Mouse (Mus musculus): ENCODE measurements around the gene Tmem136.
A peak's percentile ranks its signal among the peaks of the same experiment; 100 is the strongest.

Tmem136 gene

DNA sequence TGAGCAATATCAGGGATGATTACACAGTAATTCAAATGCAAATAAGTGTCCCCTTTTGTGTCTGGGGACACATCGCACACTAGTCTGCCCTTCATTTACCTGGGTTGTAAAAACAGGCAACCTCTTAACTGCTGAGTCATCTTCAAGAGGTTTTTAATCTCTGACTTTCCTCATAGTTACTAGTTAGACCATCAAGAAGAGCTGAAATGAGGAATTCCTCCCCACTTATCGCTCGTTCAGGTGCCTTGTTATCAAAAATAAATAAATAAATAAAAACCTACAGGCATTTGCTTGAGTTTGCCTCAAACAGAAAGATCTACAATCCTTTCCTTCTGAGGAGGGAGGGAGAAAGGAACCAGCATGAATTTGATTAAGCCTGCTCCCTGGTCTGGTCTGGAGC lies 7.6 kb downstream of the Tmem136 start:
- no peak for DNase-seq (ENCODE audit: low spot score in 2 of 2)

DNA sequence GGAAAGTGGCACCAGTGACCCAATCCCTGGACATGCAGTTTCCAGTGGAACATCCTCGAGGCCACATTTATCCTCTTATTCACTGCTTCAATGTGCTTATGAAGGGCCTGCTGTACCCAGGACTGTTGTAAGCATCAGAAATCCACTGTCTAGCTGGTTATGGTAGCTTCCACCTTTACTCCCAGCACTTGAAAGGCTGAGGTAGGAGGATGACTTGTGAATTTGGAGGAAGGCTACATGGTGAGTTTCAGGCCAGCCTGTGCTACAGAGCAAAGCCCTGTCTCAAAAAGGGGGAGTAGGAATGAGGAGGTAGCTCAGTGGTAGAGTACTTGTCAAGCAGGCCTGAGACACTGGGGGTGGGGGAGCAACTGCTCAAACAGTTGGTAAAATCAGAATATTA lies 8.3 kb downstream of the Tmem136 start:
- DNase-seq (ENCODE audit: low spot score in 2 of 2), result no peak

DNA sequence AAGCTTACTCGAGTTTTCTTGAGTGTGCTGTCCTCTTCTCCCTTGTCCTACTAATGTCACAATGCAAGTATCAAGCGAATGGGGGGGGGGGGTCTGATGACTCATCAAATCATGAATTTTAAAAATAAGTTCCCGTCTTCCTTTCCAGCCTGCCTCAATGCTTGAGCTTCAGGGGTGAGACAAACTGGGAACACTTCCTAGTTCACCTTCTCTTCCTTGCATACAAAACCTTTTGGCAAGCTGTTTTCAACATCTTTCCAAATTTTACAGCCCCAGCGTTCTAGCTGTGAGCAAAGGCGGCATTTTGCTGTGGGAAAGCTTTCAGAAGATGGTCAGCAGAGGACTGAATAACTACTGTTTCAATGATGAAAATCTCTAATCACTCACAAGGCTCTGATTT lies 8.8 kb downstream of the Tmem136 start:
- no peak for DNase-seq (ENCODE audit: low spot score in 2 of 2)

DNA sequence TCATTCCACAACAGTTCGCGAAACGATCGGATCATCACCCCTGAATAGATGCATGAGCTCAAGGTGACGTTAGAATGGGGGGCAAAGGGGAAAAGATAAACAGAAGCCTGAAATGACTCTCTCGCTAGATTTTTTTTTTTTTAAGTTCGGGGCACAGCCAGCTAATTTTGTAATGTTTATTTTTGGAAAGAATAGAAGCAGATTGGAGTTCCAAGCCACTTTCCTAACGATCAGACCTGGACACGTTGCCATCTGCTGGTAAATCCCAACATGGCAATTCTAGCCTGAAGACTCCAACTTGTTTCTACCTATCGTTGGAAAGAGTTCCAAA lies 9.2 kb downstream of the Tmem136 start, which contains the start of gene Arhgef12:
Arhgef12 (minus strand) TSS at position 53 of the 331 bp plus-strand sequence.
- no peak for DNase-seq (ENCODE audit: low spot score in 2 of 2)

DNA sequence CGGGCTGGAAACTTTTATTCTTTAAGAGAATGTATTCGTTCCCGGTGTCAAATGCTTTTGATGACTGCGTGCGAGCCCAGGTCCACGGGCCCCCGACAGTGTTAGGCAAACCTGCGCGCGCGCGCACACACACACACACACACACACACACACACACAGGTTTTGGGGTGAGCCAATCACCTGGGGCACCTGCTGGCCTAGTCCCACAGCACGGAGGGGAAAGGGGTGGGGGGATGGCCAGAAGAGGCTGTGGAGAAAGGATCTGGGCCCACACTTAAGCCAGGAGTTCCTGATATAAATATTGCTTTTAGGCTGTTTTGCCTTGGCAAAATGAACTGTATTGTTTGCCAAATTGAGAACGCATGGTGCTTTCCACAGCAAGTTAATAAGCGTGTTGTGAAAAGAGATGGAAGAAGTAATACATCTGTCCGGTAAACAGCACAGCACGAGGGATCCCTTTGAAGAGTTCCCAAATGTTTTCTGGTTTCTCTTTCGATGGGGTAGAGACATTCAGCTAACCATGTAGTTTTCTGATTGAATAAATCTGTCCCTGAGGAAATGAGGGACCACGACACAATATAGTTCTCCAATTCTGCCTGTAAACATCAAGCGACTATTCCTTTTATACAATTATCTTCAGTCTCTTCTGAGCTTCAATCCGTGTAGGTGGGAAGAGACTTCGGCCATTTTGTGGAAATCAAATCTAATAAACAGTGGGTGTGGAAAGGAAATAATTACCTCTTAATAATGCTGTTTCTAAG lies 9.8 kb downstream of the Tmem136 start:
- DNase-seq (ENCODE audit: low spot score in 2 of 2), result no peak

DNA sequence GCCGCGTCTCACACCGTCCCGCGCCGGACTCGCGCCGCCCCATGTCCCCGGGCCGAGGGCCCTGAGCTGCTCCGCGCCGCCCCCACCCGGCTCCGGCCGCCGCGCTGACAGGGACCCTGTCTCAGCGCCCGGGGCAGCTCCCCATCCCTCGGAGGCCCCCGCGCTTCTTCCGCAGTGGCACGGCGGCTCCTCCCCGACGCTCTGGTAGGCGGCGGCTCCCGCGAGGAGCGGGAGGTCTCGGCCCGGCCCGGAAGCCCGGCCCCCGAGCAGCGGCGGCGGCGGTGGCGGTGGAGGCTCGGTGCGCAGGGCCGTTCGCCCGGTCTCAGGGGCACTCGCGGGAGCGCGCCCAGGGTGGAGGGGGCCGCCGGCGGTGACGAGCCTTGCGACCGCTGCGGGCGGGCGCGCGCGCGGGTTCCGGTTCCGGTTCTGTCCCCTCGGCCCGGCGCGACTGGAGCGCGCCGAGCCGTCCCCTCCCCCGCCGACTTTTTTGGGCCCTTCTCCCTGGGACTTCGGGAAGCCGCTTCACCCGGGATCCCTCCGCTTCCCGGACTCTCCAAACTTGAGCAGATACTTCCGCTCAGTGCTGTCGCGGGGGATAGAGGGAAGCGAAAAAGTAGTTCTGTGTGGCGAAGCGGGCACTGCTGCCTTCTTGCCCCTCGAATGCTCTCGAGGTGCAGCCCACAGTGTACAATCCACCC lies 10.6 kb downstream of the Tmem136 start:
- peak; percentile 83 to 84 for DNase-seq (ENCODE audit: low spot score in 2 of 2)

DNA sequence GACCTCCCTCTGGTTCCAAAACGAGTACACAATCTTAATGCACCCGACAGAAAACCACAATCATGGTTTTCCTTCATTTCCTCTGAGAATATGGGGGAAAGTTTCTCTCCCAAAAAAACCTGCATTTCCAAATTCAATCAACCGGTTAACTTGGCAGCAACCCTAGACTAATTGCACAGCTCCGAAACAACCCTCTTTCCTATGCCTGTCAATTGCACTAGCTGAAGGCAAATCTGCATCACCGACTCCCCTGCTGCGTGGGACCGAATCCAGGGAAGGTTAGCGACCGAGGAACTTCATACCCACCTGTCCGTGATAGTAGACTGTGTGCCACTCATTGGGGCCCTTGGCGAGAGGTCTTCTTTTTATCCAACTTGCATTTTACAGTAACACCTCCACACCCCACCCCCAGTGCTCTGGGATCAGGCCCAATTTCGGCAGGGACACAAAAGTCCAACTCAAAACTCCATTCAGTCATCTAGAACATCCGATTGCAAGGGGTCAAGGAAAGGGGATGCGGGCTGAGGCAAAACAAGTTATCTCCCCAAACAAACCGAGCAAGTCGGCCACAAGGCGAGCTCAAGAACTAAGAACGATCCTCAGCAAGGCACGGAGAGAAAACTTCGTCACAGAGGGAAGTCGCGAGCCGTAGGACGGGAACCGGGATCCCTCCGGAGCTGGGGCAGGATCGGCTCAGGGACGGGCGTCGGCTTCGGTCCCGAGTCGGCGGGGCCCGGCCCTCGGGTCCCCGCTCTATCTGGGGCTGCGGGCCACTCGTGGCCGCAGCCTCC lies 11.3 kb downstream of the Tmem136 start:
- DNase-seq (ENCODE audit: low spot score in 2 of 2), result no peak

DNA sequence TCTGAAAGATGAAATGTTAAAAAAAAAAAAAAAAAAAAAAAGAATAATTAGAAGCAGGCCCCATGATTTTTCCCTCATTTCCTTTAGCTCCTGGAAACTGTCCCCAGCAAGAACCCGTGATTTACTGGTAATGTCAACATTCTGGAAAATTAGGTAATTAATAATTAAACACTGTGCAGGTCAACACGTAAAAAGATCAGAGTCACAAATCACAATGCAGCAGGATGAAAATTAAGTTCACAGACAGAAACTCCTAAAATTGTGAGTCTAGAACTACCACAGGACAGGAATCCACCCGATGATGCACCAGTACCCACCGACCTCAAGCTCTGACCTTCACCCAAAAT lies 11.9 kb downstream of the Tmem136 start:
- DNase-seq (ENCODE audit: low spot score in 2 of 2), result no peak

DNA sequence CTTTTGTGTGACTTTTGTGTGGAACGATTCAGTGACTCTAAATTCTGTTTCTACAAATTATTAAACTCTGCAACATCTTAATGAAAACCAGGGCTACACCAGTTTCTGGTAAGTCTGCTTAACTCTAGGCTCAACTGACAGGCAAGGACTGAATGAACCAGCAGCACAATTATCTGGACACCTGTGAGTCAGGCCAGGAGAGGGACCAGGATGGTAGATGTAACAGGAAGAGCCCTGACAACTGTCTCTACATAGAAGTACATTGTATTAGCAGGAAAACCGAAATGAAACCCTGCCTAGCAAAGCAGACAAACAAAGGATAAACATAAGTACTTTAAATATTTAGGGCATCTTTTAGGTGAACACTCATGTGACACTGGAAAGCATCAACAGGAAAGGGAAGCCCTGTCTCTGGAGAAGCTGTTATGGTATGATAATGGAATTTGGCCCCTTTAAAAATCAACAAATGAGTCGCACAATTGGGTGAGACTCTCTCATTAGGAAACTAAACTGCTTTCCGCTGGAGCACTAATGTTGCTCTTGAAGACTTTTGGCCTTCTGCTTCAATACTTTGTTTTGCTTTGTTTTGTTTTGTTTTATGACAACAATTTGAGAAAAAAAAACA lies 12.6 kb downstream of the Tmem136 start:
- no peak for DNase-seq (ENCODE audit: low spot score in 2 of 2)

DNA sequence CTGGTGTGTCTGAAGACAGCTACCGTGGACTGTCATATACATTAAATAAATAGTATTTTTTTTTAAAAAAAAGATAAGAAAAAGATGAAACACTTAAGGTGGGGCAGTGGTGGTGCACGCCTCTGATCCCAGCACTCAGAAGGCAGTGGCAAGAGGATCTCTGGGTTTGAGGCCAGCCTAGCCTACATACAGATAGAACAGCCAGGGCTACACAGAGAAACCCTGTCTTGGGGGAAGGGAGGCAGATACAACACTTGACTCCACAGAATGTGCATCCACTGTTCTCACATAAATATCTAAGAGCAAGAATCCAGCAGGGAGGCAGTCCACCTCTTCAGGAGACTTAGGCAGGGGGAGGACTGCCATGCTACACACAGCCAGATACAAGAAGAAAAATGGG lies 13.4 kb downstream of the Tmem136 start:
- DNase-seq (ENCODE audit: low spot score in 2 of 2), result no peak

DNA sequence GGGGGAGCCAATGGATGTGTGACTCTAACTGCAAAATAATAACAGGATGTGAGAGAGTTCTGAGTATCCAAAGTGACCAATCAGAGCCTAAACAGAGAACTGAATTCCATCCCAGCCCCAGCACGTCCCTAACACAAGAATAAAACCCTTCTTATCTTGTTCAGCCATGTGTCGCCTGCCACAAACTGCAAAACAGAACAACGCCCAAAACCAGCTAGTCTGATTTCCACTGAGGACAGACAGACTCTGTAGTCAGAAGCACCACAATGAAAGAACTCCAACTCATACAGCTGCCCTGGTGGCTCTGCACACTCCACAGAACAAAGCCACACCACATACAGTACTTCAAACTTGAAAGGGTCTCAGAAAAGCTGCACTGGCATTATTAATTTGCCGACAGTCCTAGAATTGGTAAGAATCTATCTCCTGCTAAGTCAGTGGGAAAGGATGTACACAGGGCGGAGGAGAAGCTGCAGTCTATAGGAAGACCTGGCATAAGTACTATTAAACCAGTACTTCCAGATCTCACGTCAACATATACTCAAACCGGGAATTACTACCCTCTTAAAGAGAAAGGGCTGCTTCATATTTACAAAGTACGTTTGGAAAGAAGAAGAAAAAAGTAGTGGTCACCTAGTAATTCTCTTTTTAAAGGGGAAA lies 14.3 kb downstream of the Tmem136 start:
- no peak for DNase-seq (ENCODE audit: low spot score in 2 of 2)

DNA sequence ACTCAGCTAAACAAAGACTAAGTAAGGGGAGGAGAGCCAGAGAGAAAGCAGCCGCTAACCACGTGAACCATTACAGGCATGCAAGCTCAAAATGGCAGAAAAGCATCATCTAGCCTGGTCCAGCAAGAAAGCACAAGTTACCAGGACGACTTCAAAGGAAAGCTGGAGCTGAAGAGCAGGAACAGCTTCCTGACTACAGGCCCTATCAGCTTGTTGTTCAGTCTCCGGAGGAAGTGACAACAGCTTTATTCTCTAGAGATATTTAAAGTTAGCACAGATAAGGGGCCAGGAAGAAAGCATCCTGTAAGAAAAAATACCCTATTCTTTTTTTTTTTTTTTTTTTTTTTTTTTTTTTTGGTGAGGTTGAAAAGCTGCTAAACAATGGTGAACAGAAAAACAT lies 17.4 kb downstream of the Tmem136 start:
- DNase-seq (ENCODE audit: low spot score in 2 of 2), result no peak

DNA sequence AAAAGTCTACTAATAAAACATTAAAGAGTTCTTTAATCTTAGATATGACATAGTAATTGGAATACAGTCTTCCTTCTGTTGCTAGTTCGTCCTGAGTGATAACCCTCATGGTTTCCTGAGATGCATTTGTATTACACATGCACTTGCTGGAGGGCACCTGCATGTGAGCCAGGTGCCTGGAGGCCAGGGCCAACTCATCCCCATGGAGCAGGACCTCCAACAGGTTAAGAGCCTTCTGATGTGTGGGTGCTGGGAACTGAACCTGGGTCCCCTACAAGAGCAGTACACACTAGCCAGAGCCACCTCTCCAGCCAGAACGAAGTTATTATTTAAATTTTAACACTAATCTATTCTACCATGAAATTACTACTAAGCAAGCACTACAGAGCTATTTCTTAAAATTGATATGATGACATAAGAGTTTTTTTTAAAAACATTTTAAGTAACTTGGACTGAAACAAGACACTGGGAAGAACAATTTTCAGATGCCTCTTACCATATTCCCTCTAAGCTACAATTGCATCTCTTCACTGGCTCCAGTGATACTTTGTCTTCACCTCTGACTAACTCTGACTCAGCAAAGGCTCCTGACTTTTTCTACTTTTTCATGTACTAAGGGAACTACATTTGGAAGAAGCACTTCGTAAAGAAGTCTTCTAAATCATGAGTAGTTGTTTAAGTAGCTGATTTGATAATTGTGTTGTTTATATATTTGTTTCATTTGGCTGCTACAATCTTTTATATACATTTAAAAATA lies 18.4 kb downstream of the Tmem136 start:
- DNase-seq (ENCODE audit: low spot score in 2 of 2), result no peak

DNA sequence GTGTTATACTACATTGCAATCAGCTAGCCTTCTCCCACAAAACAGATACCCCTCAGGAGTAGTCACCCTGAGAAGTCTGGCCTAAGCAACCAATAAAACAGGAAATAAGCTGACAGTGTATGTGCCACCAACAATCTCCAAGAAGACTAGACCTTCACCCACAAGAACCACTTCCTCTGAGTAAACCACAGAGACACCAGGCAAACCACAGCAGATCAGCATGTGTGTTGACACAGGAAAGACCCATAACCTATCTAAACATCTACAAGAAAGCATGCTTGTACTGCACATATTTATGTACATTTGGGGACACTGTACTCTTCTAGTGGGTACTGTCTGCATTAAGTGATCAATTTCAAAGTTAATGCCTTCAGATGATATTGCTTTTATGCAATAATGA lies 20.0 kb downstream of the Tmem136 start:
- no peak for DNase-seq (ENCODE audit: low spot score in 2 of 2)

DNA sequence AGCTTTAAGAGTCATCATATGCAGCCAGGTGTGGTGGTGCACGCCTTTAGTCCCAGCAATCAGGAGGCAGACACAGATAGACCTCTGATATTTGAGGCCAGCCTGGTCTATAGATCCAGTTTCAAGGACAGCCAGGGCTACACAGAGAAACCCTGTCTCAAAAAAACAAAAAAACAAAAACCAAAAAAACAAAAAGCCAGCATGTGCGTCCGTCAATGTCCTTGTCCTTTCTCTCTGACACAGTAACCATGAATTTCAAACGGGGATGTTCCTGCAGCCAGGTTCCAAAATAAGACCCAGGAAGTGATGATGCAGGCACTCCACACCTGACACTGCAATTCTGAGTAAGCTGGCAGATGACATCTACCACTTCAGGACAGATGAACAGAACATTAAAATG lies 21.5 kb downstream of the Tmem136 start:
- DNase-seq (ENCODE audit: low spot score in 2 of 2), result no peak

DNA sequence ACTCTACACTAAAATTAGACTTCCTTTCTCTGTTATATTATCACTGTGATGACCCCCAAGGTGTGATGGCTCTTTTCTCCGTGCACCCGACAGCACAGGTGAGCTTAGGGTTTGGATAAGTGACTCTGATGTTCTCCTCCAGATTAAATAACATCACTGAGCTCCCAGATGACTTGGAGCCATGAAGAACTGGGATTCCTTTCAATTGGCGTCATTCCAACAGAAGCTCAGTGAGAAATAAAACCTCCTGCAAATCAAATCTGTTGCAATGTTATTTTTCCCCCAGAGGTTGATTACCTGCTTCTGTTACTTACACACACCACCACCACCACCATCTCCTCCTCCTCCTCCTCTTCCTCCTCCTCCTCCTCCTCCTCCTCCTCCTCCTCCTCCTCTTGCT lies 22.6 kb downstream of the Tmem136 start:
- DNase-seq (ENCODE audit: low spot score in 2 of 2), result no peak

DNA sequence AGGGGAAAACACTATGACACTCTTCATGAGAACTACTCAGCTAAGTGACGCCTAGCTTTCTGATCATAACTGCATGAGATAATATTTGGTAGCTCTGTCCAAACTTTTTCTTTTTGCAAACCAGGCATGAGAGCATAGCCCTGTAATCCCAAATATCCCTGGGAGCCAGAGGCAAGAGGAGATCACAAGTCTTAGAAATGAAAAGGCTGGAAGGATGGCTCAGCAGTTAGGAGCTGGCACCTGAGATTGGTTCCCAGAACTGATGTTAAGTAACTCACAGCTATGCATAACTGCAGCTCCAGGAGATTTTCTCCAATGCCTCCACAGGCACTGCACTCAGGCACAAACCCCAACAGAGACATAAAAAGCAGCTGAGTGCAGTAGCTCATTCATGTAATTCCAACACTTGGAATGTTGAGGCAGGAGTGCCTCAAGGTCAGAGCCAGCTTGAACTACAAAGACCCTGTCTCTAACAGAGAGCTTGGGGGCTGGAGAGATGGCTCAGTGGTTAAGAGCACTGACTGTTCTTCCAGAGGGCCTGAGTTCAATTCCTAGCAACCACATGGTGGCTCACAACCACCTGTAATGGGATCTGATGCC lies 30.6 kb downstream of the Tmem136 start:
- DNase-seq (ENCODE audit: low spot score in 2 of 2), result no peak

DNA sequence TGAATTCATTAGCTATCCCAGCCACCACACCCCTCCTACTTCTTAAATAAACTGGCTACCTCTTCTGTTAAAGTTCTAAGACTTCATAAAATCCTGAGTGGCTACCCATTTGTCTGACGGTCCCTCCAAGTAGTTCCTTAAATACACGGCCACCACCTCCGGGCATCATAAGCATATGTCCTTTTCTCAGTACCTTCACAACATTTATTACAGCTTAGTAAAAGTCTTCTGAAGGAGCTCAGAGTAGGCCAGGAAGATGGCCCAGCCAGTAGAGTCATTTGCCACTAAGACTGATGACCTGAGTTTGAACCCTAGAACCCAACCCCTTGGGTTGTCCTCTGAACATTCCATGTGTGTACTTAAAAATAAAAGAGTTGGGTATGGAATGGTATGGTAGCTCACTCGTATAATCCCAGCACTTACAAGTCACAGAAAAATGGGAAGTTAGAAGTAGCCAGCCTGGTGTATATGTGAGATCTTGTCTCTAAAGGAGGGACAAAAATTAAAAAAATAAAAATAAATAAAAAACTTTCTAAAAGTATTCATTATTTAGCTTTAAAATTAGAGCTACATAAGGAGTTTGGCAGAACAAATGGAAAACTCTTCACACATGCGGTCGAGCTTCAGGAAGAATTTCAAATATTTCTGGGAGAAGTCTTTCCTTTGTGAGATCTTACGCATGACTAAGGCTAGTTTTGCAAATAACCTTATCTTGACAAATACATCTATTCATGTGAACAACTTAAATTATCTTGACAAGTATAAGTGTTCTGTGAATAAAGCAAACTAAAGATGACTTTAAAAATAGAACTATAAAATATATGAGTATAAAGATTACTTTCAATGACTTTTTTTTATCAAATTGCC lies 31.6 kb downstream of the Tmem136 start:
- DNase-seq (ENCODE audit: low spot score in 2 of 2), result no peak

DNA sequence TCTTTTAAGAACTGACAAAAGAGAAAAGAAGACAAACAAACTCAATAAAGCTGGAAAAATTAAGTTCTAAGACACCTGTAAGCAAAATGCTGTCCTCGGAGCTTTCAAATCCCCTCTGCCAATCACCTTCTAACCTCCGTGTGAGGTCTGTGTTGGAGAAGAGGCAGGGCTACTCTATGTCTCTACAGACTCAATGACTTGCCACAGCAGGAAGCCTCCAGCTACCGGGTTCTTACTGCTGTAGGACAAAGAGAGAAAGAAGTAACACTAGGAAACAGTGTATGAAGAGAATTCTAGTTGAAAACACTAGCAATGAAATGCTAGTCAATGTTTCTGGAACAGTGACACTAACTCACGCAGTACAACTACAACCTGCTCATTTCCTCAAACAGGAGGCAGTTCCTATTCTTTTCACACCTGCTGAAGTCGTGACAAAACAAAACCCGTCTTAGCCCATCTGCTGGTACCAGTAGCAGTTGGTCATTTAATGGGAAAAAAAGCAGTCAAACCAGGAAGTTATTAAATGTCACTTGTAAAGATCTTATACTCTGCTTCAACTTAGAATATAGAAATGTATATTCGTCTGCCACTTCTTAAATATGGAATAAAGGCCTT lies 32.8 kb downstream of the Tmem136 start:
- no peak for DNase-seq (ENCODE audit: low spot score in 2 of 2)

Measured in right cerebral cortex, postnatal 36 days (tissue).